Mouse (Mus musculus): ENCODE results near the gene Pmel. TPM values are rescaled to one million over a fixed set of nuclear protein-coding genes. Genes with fewer than 3 reads are reported as not detected.
"Not testable (repeated sequence)": the region's sequence is repeated elsewhere in the genome, so short reads cannot be mapped to it uniquely, and the experiment has no call there.

Gene Pmel
- polyA plus RNA-seq, 1 experiment from 2014 or later: 0.75 TPM

- not testable (repeated sequence) for H3K9me3 ChIP-seq; H3K4me3 ChIP-seq; DNase-seq (ENCODE audit: low spot score); H3K27me3 ChIP-seq (ENCODE audit: insufficient read depth, poor library complexity, severe bottlenecking); H3K4me1 ChIP-seq; H3K36me3 ChIP-seq; H3K27ac ChIP-seq
- 91% methylated on average over 7 of the region's 7 CpGs for WGBS
Measured at GRCm38 (mm10) chr10:128711318-128711717, 7.3 kb downstream of the Pmel start.

GRCm38 (mm10) chr10:128715559-128716537 is 11.9 kb downstream of the Pmel start:
- WGBS: 80% methylated on average over 19 of the region's 19 CpGs
- Histone ChIP-seq H3K27me3 (ENCODE audit: insufficient read depth, poor library complexity, severe bottlenecking) (0 out of 2 replicates have a peak, but pooled peaks cover 10% of the 10 kb centered on the region), H3K9me3 (no peaks in the 10 kb centered on the region), H3K36me3 (no peaks in the 10 kb centered on the region), H3K4me1 (no peaks in the 10 kb centered on the region), H3K4me3 (no peak overlapping the region), H3K27ac (no peak overlapping the region)
- DNase-seq (ENCODE audit: low spot score): no peak

GRCm38 (mm10) chr10:128725466-128725865 is 21.5 kb downstream of the Pmel start:
- not testable (repeated sequence) for H3K27me3 ChIP-seq (ENCODE audit: insufficient read depth, poor library complexity, severe bottlenecking); H3K9me3 ChIP-seq; H3K4me3 ChIP-seq; H3K36me3 ChIP-seq; H3K4me1 ChIP-seq; DNase-seq (ENCODE audit: low spot score); H3K27ac ChIP-seq
- 79% methylated on average over 4 of the region's 4 CpGs for WGBS

GRCm38 (mm10) chr10:128728059-128728458 is 24.1 kb downstream of the Pmel start:
- H3K4me1 ChIP-seq: peaks cover 4% of the 10 kb centered on the region; the same call in 1 of the 2 replicates
- WGBS: 76% methylated on average over 5 of the region's 5 CpGs
- no peaks in the 10 kb centered on the region for H3K27me3 ChIP-seq (ENCODE audit: insufficient read depth, poor library complexity, severe bottlenecking)
- no peak overlapping the region for H3K4me3 ChIP-seq
- no peak for DNase-seq (ENCODE audit: low spot score)
- H3K27ac ChIP-seq: no peak overlapping the region
- peaks cover 4% of the 10 kb centered on the region for H3K36me3 ChIP-seq
- H3K9me3 ChIP-seq: no peaks in the 10 kb centered on the region

- Histone ChIP-seq H3K27me3 (ENCODE audit: insufficient read depth, poor library complexity, severe bottlenecking) (no peaks in the 10 kb centered on the region), H3K4me1 (peaks cover 4% of the 10 kb centered on the region; the same call in 1 of the 2 replicates), H3K9me3 (no peaks in the 10 kb centered on the region), H3K27ac (peak overlapping the region; percentile 10; the same call in 1 of the 2 replicates), H3K36me3 (peaks cover 11% of the 10 kb centered on the region), H3K4me3 (no peak overlapping the region)
- 25% methylated on average over 10 of the region's 10 CpGs for WGBS
- DNase-seq (ENCODE audit: low spot score): peak; percentile 77
Measured at GRCm38 (mm10) chr10:128731002-128731433, 27.0 kb downstream of the Pmel start.

GRCm38 (mm10) chr10:128731992-128732391 is 28.0 kb downstream of the Pmel start:
- no peaks in the 10 kb centered on the region for H3K27me3 ChIP-seq (ENCODE audit: insufficient read depth, poor library complexity, severe bottlenecking)
- no peaks in the 10 kb centered on the region for H3K9me3 ChIP-seq
- H3K4me1 ChIP-seq: peaks cover 4% of the 10 kb centered on the region; the same call in 1 of the 2 replicates
- peaks cover 11% of the 10 kb centered on the region for H3K36me3 ChIP-seq
- H3K27ac ChIP-seq: no peak overlapping the region
- no peak for DNase-seq (ENCODE audit: low spot score)
- H3K4me3 ChIP-seq: no peak overlapping the region

GRCm38 (mm10) chr10:128737435-128737834 is 33.4 kb downstream of the Pmel start:
- Histone ChIP-seq H3K27ac (peak overlapping the region; percentile 56; the same call in 1 of the 2 replicates), H3K36me3 (peaks cover 11% of the 10 kb centered on the region), H3K4me1 (peaks cover 7% of the 10 kb centered on the region), H3K9me3 (no peaks in the 10 kb centered on the region), H3K27me3 (ENCODE audit: insufficient read depth, poor library complexity, severe bottlenecking) (peaks cover 10% of the 10 kb centered on the region), H3K4me3 (peak overlapping the region; percentile 52)
- WGBS: 3% methylated on average over 15 of the region's 15 CpGs
- peak; percentile 79 for DNase-seq (ENCODE audit: low spot score)

GRCm38 (mm10) chr10:128740296-128740695 is 36.3 kb downstream of the Pmel start:
- Histone ChIP-seq H3K27ac (no peak overlapping the region), H3K36me3 (no peaks in the 10 kb centered on the region), H3K9me3 (no peaks in the 10 kb centered on the region), H3K27me3 (ENCODE audit: insufficient read depth, poor library complexity, severe bottlenecking) (peaks cover 23% of the 10 kb centered on the region), H3K4me1 (peaks cover 28% of the 10 kb centered on the region), H3K4me3 (no peak overlapping the region)
- 48% methylated on average over 2 of the region's 2 CpGs for WGBS
- DNase-seq (ENCODE audit: low spot score): no peak

- H3K27me3 ChIP-seq (ENCODE audit: insufficient read depth, poor library complexity, severe bottlenecking): peaks cover 27% of the 10 kb centered on the region
- peak overlapping the region; percentile 69; the same call in 1 of the 2 replicates for H3K4me3 ChIP-seq
- 26% methylated on average over 4 of the region's 4 CpGs for WGBS
- no peak for DNase-seq (ENCODE audit: low spot score)
- H3K36me3 ChIP-seq: no peaks in the 10 kb centered on the region
- no peak overlapping the region for H3K27ac ChIP-seq
- H3K4me1 ChIP-seq: peaks cover 28% of the 10 kb centered on the region
- H3K9me3 ChIP-seq: no peaks in the 10 kb centered on the region
Measured at GRCm38 (mm10) chr10:128742616-128743015, 38.6 kb downstream of the Pmel start.

- no peaks in the 10 kb centered on the region for H3K9me3 ChIP-seq
- no peak for DNase-seq (ENCODE audit: low spot score)
- peak overlapping the region; percentile 69 for H3K4me3 ChIP-seq
- H3K27ac ChIP-seq: peak overlapping the region; percentile 82
- no peaks in the 10 kb centered on the region for H3K36me3 ChIP-seq
- 5% methylated on average over 7 of the region's 7 CpGs for WGBS
- peaks cover 27% of the 10 kb centered on the region for H3K27me3 ChIP-seq (ENCODE audit: insufficient read depth, poor library complexity, severe bottlenecking)
- H3K4me1 ChIP-seq: peaks cover 26% of the 10 kb centered on the region
Measured at GRCm38 (mm10) chr10:128743235-128743634, 39.2 kb downstream of the Pmel start.

- peak overlapping the region; percentile 82 for H3K27ac ChIP-seq
- WGBS: under 1% methylated on average over 36 of the region's 37 CpGs
- peak overlapping the region; percentile 69 for H3K4me3 ChIP-seq
- H3K27me3 ChIP-seq (ENCODE audit: insufficient read depth, poor library complexity, severe bottlenecking): peaks cover 27% of the 10 kb centered on the region
- H3K36me3 ChIP-seq: no peaks in the 10 kb centered on the region
- DNase-seq (ENCODE audit: low spot score): peak; percentile 84
- H3K9me3 ChIP-seq: no peaks in the 10 kb centered on the region
- peaks cover 26% of the 10 kb centered on the region for H3K4me1 ChIP-seq
Measured at GRCm38 (mm10) chr10:128743791-128744191, 39.8 kb downstream of the Pmel start.

GRCm38 (mm10) chr10:128744211-128744610 is 40.2 kb downstream of the Pmel start:
- Histone ChIP-seq H3K4me1 (peaks cover 29% of the 10 kb centered on the region), H3K9me3 (no peaks in the 10 kb centered on the region), H3K27ac (peak overlapping the region; percentile 82), H3K36me3 (no peaks in the 10 kb centered on the region), H3K4me3 (peak overlapping the region; percentile 69), H3K27me3 (ENCODE audit: insufficient read depth, poor library complexity, severe bottlenecking) (peaks cover 27% of the 10 kb centered on the region)
- 6% methylated on average over 8 of the region's 8 CpGs for WGBS
- DNase-seq (ENCODE audit: low spot score): no peak
